Mouse (Mus musculus): ENCODE measurements at regions not wholly inside any gene's neighbourhood (a gene's known extent, or its start where the extent isn't known, plus 50 kb on each side); places are given as distances from the start of the nearest gene placed in this dataset.
"Not testable (repeated sequence)": the region's sequence is repeated elsewhere in the genome, so short reads cannot be mapped to it uniquely, and the experiment has no call there.

- Histone ChIP-seq H3K4me2 (no peak overlapping the region), H3K4me1 (no peaks in the 10 kb centered on the region), H3K4me3 (no peak overlapping the region), H3K27ac (no peak overlapping the region), H3K9me3 (replicated peaks) (peaks cover 5% of the 10 kb centered on the region), H3K9ac (no peak overlapping the region), H3K27me3 (replicated peaks) (no peaks in the 10 kb centered on the region), H3K36me3 (no peaks in the 10 kb centered on the region)
- ATAC-seq: no peak
- WGBS (ENCODE audit: insufficient replicate concordance): 62% methylated on average over 1 of the region's 1 CpGs
These were observed 741.4 kb downstream of the Adam6a start for GRCm38 (mm10) chr12:114285082-114285481.

- Histone ChIP-seq H3K4me3 (no peak overlapping the region), H3K4me2 (no peak overlapping the region), H3K9me3 (replicated peaks) (peaks cover 5% of the 10 kb centered on the region), H3K27me3 (replicated peaks) (no peaks in the 10 kb centered on the region), H3K9ac (no peak overlapping the region), H3K4me1 (no peaks in the 10 kb centered on the region), H3K36me3 (no peaks in the 10 kb centered on the region), H3K27ac (no peak overlapping the region)
- 71% methylated on average over 3 of the region's 3 CpGs for WGBS (ENCODE audit: insufficient replicate concordance)
- no peak for ATAC-seq
These were observed 743.3 kb downstream of the Adam6a start for GRCm38 (mm10) chr12:114287041-114287440.

DNA sequence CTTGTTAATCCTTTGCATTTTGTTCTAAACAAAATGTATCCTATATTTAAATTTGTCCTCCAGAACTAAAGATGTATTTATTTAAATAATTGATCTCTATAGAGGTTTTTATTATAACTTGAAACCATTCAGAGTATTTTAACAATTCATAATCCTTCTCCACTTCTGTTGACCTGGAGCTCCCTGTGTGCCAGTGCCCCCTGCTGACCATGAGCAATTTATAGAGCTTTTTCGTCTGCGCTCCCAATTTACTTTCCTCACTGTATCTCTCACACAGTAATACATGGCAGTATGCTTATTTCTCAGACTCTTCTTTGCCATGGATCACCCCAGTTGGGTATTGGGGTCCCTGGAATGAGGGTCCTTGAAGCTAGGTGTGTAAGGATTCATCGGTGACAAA, 747.4 kb downstream of the Adam6a start:
- no peak for ATAC-seq
- no peak overlapping the region for H3K4me2 ChIP-seq
- H3K4me1 ChIP-seq: no peaks in the 10 kb centered on the region
- peaks cover 11% of the 10 kb centered on the region for H3K9me3 ChIP-seq (replicated peaks)
- no peaks in the 10 kb centered on the region for H3K36me3 ChIP-seq
- H3K4me3 ChIP-seq: no peak overlapping the region
- no peak overlapping the region for H3K27ac ChIP-seq
- WGBS (ENCODE audit: insufficient replicate concordance): 66% methylated on average over 3 of the region's 3 CpGs
- H3K27me3 ChIP-seq (replicated peaks): no peaks in the 10 kb centered on the region
- no peak overlapping the region for H3K9ac ChIP-seq

- Histone ChIP-seq H3K9ac (no peak overlapping the region), H3K27me3 (replicated peaks) (no peaks in the 10 kb centered on the region), H3K4me3 (no peak overlapping the region), H3K4me1 (no peaks in the 10 kb centered on the region), H3K9me3 (replicated peaks) (no peaks in the 10 kb centered on the region), H3K36me3 (no peaks in the 10 kb centered on the region), H3K4me2 (no peak overlapping the region), H3K27ac (no peak overlapping the region)
- no peak for ATAC-seq
- 63% methylated on average over 5 of the region's 5 CpGs for WGBS (ENCODE audit: insufficient replicate concordance)
These were observed 756.1 kb downstream of the Adam6a start for GRCm38 (mm10) chr12:114299771-114300170.

DNA sequence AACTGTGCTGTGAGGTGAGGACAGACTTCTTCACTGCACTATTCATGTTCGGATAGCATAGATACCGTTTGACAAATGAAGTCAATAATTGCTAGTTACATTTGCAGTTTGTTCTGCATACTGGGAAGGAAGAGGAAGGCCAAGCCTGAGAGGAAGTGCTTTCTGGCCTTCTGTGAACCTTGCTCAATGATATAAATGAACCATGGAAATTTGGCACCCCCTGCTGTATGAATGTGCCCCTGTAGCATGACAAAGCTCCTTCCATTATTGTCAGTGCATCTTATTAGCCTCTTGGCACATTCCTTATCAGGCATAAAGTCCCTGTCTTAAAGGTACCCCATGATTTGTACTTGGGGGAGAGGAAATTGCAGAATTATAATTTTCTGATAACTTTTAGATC, 758.0 kb downstream of the Adam6a start:
- Histone ChIP-seq H3K4me3 (no peak overlapping the region), H3K36me3 (no peaks in the 10 kb centered on the region), H3K27me3 (replicated peaks) (no peaks in the 10 kb centered on the region), H3K27ac (no peak overlapping the region), H3K4me1 (no peaks in the 10 kb centered on the region), H3K4me2 (no peak overlapping the region), H3K9ac (no peak overlapping the region), H3K9me3 (replicated peaks) (0 out of 2 replicates have a peak, but pooled peaks cover 3% of the 10 kb centered on the region)
- 76% methylated on average over 2 of the region's 2 CpGs for whole genome bisulfite sequencing (ENCODE audit: insufficient replicate concordance)
- no peak for ATAC-seq

DNA sequence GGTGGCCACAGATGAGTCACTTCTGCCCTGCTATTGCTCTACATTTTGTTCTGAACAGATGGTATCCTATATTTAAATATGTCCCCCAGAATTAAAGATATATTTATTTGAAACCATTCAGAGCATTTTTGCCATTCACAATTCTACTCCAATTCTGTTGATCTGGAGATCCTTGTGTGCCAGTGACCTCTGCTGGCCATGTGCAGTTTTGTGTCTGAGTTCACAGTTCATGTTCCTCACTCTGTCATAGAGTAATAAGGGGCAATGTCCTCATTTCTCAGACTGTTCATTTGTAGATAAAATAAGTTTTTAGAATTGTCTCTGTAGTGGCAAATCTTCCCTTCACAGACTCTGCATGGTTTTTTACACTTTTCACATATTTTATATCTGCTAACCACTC, 788.8 kb downstream of the Adam6a start:
- no peaks in the 10 kb centered on the region for H3K36me3 ChIP-seq
- no peak overlapping the region for H3K4me2 ChIP-seq
- H3K4me1 ChIP-seq: no peaks in the 10 kb centered on the region
- H3K27ac ChIP-seq: no peak overlapping the region
- no peak overlapping the region for H3K9ac ChIP-seq
- no peak for ATAC-seq
- no peaks in the 10 kb centered on the region for H3K27me3 ChIP-seq (replicated peaks)
- no peak overlapping the region for H3K4me3 ChIP-seq
- H3K9me3 ChIP-seq (replicated peaks): no peaks in the 10 kb centered on the region

- H3K4me2 ChIP-seq: no peak overlapping the region
- H3K9ac ChIP-seq: no peak overlapping the region
- no peaks in the 10 kb centered on the region for H3K36me3 ChIP-seq
- no peaks in the 10 kb centered on the region for H3K4me1 ChIP-seq
- no peaks in the 10 kb centered on the region for H3K9me3 ChIP-seq (replicated peaks)
- H3K27ac ChIP-seq: no peak overlapping the region
- H3K27me3 ChIP-seq (replicated peaks): no peaks in the 10 kb centered on the region
- no peak for ATAC-seq
- WGBS (ENCODE audit: insufficient replicate concordance): 44% methylated on average over 3 of the region's 3 CpGs
- H3K4me3 ChIP-seq: no peak overlapping the region
These were observed 822.6 kb downstream of the Adam6a start for GRCm38 (mm10) chr12:114366276-114366675.

GRCm38 (mm10) chr12:114378696-114379350, 835.1 kb downstream of the Adam6a start:
- WGBS (ENCODE audit: insufficient replicate concordance): 20% methylated on average over 33 of the region's 43 CpGs
- not testable (repeated sequence) for H3K9me3 ChIP-seq (replicated peaks); H3K27ac ChIP-seq; H3K4me1 ChIP-seq; H3K9ac ChIP-seq; H3K36me3 ChIP-seq; H3K27me3 ChIP-seq (replicated peaks)
- H3K4me3 ChIP-seq: peak overlapping the region; percentile 41
- peak; percentile 32; the same call in 1 of the 2 replicates for ATAC-seq
- peak overlapping the region; percentile 44 for H3K4me2 ChIP-seq

DNA sequence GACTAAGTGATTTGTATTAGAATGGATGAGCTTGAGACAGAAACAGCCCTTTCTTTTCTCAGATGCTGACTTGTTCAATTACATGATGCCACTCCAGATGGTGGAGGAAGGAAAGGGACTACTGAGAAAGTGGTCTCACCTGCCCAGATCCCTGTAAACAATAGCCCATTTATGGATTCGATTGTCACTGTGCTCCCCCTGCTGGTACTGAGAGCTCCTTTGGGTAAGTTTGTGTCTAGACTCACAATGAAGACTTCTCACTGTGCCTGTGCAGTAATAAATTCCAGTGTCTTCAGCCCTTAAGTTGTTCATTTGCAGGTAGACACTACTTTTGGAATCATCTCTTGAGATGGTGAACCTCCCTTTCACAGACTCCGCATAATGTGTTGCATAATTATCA, 847.7 kb downstream of the Adam6a start:
- H3K4me3 ChIP-seq: no peak overlapping the region
- 67% methylated on average over 2 of the region's 2 CpGs for WGBS (ENCODE audit: insufficient replicate concordance)
- ATAC-seq: no peak
- H3K4me2 ChIP-seq: no peak overlapping the region
- H3K27me3 ChIP-seq (replicated peaks): no peaks in the 10 kb centered on the region
- H3K36me3 ChIP-seq: no peaks in the 10 kb centered on the region
- H3K9me3 ChIP-seq (replicated peaks): 0 out of 2 replicates have a peak, but pooled peaks cover 8% of the 10 kb centered on the region
- no peak overlapping the region for H3K27ac ChIP-seq
- H3K4me1 ChIP-seq: no peaks in the 10 kb centered on the region
- H3K9ac ChIP-seq: no peak overlapping the region

DNA sequence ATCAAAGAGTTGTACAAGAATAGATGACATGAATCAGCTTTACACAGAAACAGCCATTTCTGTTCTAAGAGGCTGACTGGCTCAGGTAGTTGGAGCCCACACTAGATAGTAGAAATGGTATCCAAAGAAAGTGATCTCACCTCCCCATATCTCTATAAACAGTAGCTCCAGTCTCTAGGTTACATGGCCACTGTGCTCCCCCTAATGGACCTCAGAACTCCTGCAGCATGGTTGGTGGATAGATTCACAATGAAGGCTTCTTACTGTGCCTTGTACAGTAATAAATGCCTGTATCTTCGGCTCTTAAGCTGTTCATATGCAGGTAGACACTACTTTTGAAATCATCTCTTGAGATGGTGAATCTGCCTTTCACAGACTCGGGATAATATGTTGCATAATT, 862.5 kb downstream of the Adam6a start:
- Histone ChIP-seq H3K36me3 (no peaks in the 10 kb centered on the region), H3K27ac (no peak overlapping the region), H3K27me3 (replicated peaks) (no peaks in the 10 kb centered on the region), H3K9me3 (replicated peaks) (no peaks in the 10 kb centered on the region), H3K9ac (no peak overlapping the region), H3K4me2 (no peak overlapping the region), H3K4me3 (no peak overlapping the region), H3K4me1 (no peaks in the 10 kb centered on the region)
- 30% methylated on average over 2 of the region's 2 CpGs for WGBS (ENCODE audit: insufficient replicate concordance)
- no peak for ATAC-seq

DNA sequence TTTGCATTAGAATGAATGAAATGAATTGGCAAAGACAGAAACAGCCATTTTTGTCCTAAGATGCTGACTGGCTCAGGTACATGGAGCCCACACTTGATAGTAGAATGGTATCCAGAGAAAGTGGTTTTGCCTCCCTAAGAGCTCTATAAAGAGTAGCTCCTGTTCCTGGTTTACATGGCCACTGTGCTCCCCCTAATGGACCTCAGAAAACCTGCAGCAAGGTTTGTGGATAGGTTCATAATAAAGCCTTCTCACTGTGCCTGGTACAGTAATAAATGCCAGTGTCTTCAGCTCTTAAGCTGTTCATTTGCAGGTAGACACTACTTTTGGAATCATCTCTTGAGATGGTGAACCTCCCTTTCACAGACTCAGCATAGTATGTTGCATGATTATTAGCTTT, 890.8 kb downstream of the Adam6a start:
- no peak overlapping the region for H3K27ac ChIP-seq
- ATAC-seq: no peak
- H3K27me3 ChIP-seq (replicated peaks): no peaks in the 10 kb centered on the region

DNA sequence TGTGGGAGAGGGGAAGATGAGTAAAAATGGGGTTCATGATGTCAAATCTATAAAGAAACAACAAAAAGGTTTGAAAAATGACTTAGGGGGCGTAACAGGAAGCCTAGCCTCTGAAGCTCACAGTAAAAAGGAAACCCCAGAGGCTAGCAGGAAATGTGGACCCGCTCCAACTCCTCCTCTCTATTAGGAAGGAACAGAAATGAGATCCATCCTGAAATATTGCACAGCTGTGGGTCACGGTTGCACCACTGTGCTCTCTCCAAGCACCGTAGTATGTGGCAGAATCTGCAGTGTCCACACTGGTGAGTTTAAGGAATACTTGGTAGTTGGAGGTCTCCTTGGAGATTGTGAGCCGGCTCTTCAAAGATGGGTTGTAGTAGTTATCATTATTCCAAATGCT, 918.3 kb downstream of the Adam6a start:
- no peak for ATAC-seq
- Histone ChIP-seq H3K4me3 (no peak overlapping the region), H3K27me3 (replicated peaks) (no peaks in the 10 kb centered on the region), H3K36me3 (no peaks in the 10 kb centered on the region), H3K9me3 (replicated peaks) (peaks cover 15% of the 10 kb centered on the region), H3K4me1 (no peaks in the 10 kb centered on the region), H3K9ac (no peak overlapping the region), H3K27ac (no peak overlapping the region), H3K4me2 (no peak overlapping the region)
- WGBS (ENCODE audit: insufficient replicate concordance): 55% methylated on average over 5 of the region's 5 CpGs

More for the DNA sequence above, 890.8 kb downstream of the Adam6a start:
- H3K9me3 ChIP-seq (replicated peaks): no peaks in the 10 kb centered on the region
- no peak overlapping the region for H3K4me2 ChIP-seq
- H3K9ac ChIP-seq: no peak overlapping the region
- H3K4me3 ChIP-seq: no peak overlapping the region
- H3K4me1 ChIP-seq: no peaks in the 10 kb centered on the region
- H3K36me3 ChIP-seq: no peaks in the 10 kb centered on the region

DNA sequence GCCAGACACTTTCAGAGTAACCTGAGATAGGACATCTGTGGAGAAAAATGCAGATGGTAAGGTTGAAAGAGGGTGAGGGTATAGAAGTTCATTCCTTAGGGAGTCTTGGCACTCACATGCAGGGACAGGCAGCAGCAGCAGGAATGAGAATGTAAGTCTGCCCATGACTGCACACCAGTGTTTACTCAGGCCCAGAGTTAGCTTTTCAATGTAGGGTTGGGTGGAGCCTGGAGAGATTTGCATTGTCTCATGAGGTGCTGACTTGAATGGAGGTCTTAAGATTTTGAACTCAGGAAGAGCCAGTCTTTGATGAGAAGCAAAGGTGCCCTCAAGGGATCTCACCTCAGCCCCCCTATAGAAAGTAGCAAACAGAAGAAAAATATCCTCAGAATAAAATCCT, 918.9 kb downstream of the Adam6a start:
- Histone ChIP-seq H3K9ac (no peak overlapping the region), H3K4me2 (no peak overlapping the region), H3K27me3 (replicated peaks) (no peaks in the 10 kb centered on the region), H3K27ac (no peak overlapping the region), H3K4me1 (no peaks in the 10 kb centered on the region), H3K4me3 (no peak overlapping the region), H3K36me3 (no peaks in the 10 kb centered on the region), H3K9me3 (replicated peaks) (peaks cover 15% of the 10 kb centered on the region)
- ATAC-seq: no peak
